Mouse (Mus musculus): ENCODE data around the gene Tpx2. TPM values are rescaled to one million over a fixed set of nuclear protein-coding genes. Genes with fewer than 3 reads are reported as not detected.

The Tpx2 gene
- total RNA-seq, 2 experiments from 2014 or later: 3.2 to 3.6 TPM

GRCm38 (mm10) chr2:152907114-152907943 lies 59.6 kb downstream of the Tpx2 start:
- intact Hi-C loops (cut with DNase I): no loop called here
- DNase-seq (ENCODE audit: low spot score in 2 of 2): no peak

GRCm38 (mm10) chr2:152909848-152910247 lies 62.1 kb downstream of the Tpx2 start:
- intact Hi-C loops (cut with DNase I): no loop called here
- DNase-seq (ENCODE audit: low spot score in 2 of 2): no peak

- intact Hi-C loops (cut with DNase I): no loop called here
- DNase-seq (ENCODE audit: low spot score in 2 of 2): no peak
These were observed 63.3 kb downstream of the Tpx2 start, which contains the start of gene Mylk2 for GRCm38 (mm10) chr2:152911031-152911430. Mylk2 (plus strand) TSS chr2:152911352.

- intact Hi-C loops (cut with DNase I): no loop called here
- no peak for DNase-seq (ENCODE audit: low spot score in 2 of 2)
These were observed 63.7 kb downstream of the Tpx2 start for GRCm38 (mm10) chr2:152911432-152911831.

GRCm38 (mm10) chr2:152913471-152913870 lies 65.7 kb downstream of the Tpx2 start:
- no peak for DNase-seq (ENCODE audit: low spot score in 2 of 2)
- intact Hi-C loops (cut with DNase I): no loop called here

GRCm38 (mm10) chr2:152914310-152915120 lies 66.8 kb downstream of the Tpx2 start:
- peak; percentile 87 to 88 for DNase-seq (ENCODE audit: low spot score in 2 of 2)
- intact Hi-C loops (cut with DNase I): loop anchor here (2.0 kb wide), 2 partner anchors 100 to 228 kb away; partner anchors contain the start of gene Pdrg1

GRCm38 (mm10) chr2:152915453-152915852 lies 67.7 kb downstream of the Tpx2 start:
- intact Hi-C loops (cut with DNase I): loop anchor here (2.0 kb wide), 2 partner anchors 99 to 227 kb away; partner anchors contain the start of gene Pdrg1
- DNase-seq (ENCODE audit: low spot score in 2 of 2): no peak

GRCm38 (mm10) chr2:152916111-152916510 lies 68.3 kb downstream of the Tpx2 start:
- no peak for DNase-seq (ENCODE audit: low spot score in 2 of 2)
- intact Hi-C loops (cut with DNase I): no loop called here

- intact Hi-C loops (cut with DNase I): no loop called here
- DNase-seq (ENCODE audit: low spot score in 2 of 2): no peak
These were observed 69.9 kb downstream of the Tpx2 start for GRCm38 (mm10) chr2:152917671-152918070.

- intact Hi-C loops (cut with DNase I): no loop called here
These were observed 74.6 kb downstream of the Tpx2 start for GRCm38 (mm10) chr2:152922376-152922775.

GRCm38 (mm10) chr2:152923621-152924020 lies 75.9 kb downstream of the Tpx2 start:
- no peak for DNase-seq (ENCODE audit: low spot score in 2 of 2)
- intact Hi-C loops (cut with DNase I): no loop called here

More at GRCm38 (mm10) chr2:152922376-152922775, 74.6 kb downstream of the Tpx2 start:
- no peak for DNase-seq (ENCODE audit: low spot score in 2 of 2)

- intact Hi-C loops (cut with DNase I): no loop called here
- no peak for DNase-seq (ENCODE audit: low spot score in 2 of 2)
These were observed 76.4 kb downstream of the Tpx2 start for GRCm38 (mm10) chr2:152924128-152924527.

GRCm38 (mm10) chr2:152924543-152924942 lies 76.8 kb downstream of the Tpx2 start:
- DNase-seq (ENCODE audit: low spot score in 2 of 2): no peak
- intact Hi-C loops (cut with DNase I): no loop called here

GRCm38 (mm10) chr2:152925189-152925872 lies 77.6 kb downstream of the Tpx2 start:
- no peak for DNase-seq (ENCODE audit: low spot score in 2 of 2)

GRCm38 (mm10) chr2:152926896-152927295 lies 79.1 kb downstream of the Tpx2 start:
- DNase-seq (ENCODE audit: low spot score in 2 of 2): no peak
- intact Hi-C loops (cut with DNase I): no loop called here

More at GRCm38 (mm10) chr2:152925189-152925872, 77.6 kb downstream of the Tpx2 start:
- intact Hi-C loops (cut with DNase I): no loop called here

- no peak for DNase-seq (ENCODE audit: low spot score in 2 of 2)
- intact Hi-C loops (cut with DNase I): no loop called here
These were observed 79.6 kb downstream of the Tpx2 start for GRCm38 (mm10) chr2:152927371-152927770.

GRCm38 (mm10) chr2:152928219-152928987 lies 80.6 kb downstream of the Tpx2 start:
- DNase-seq (ENCODE audit: low spot score in 2 of 2): no peak
- intact Hi-C loops (cut with DNase I): no loop called here

GRCm38 (mm10) chr2:152928988-152929370 lies 81.2 kb downstream of the Tpx2 start:
- no peak for DNase-seq (ENCODE audit: low spot score in 2 of 2)
- intact Hi-C loops (cut with DNase I): no loop called here

- no peak for DNase-seq (ENCODE audit: low spot score in 2 of 2)
These were observed 82.5 kb downstream of the Tpx2 start for GRCm38 (mm10) chr2:152930276-152930675.

More at GRCm38 (mm10) chr2:152930276-152930675, 82.5 kb downstream of the Tpx2 start:
- intact Hi-C loops (cut with DNase I): no loop called here
